Mouse (Mus musculus) MEL (cell line): ENCODE measurements at regions not wholly inside any gene's neighbourhood (a gene's known extent, or its start where the extent isn't known, plus 50 kb on each side); places are given as distances from the start of the nearest gene placed in this dataset.

Experiments used
- DNase-seq: peaks from one replicate; pipeline ENCODE4 v3.0.0; 2011; ENCODE audit warnings: low read depth, low spot score
- H3K27ac ChIP-seq: 2 replicates; pipeline ENCODE4 v1.5.1; 2012; ENCODE audit warnings: low read depth, mild to moderate bottlenecking, control low read depth, low read length, moderate library complexity; ENCODE audit not compliant: control insufficient read depth
- H3K27me3 ChIP-seq, 2 experiments: fragments of 150-350 bp in 1 of 2; sonication (generic) in 1 of 2; 2 replicates each; pipeline ENCODE4 v1.6.1; 2012; ENCODE audit warnings: low read length in 2 of 2, mild to moderate bottlenecking in 2 of 2, improper control_type of control experiment in 1 of 2, moderate library complexity in 1 of 2; ENCODE audit not compliant: insufficient read depth in 2 of 2, control insufficient read depth in 1 of 2
- H3K36me3 ChIP-seq, 2 experiments: 2 replicates each; pipeline ENCODE4 v1.6.1; 2012 to 2014; ENCODE audit warnings: low read length in 2 of 2, improper control_type of control experiment in 1 of 2, inconsistent platforms in 1 of 2, mild to moderate bottlenecking in 1 of 2; ENCODE audit not compliant: insufficient read depth in 2 of 2, control insufficient read depth in 1 of 2
- H3K4me1 ChIP-seq, 2 experiments: fragments of 150-350 bp in 1 of 2; sonication (generic) in 1 of 2; 2 replicates each; pipeline ENCODE4 v1.6.1; 2012; ENCODE audit warnings: low read length in 2 of 2, improper control_type of control experiment in 1 of 2, mild to moderate bottlenecking in 1 of 2; ENCODE audit not compliant: insufficient read depth in 2 of 2, control insufficient read depth in 1 of 2
- H3K4me3 ChIP-seq, 2 experiments: fragments of 150-350 bp in 1 of 2; sonication (generic) in 1 of 2; 2 replicates each; pipeline ENCODE4 v1.5.1; 2012; ENCODE audit warnings: low read depth in 2 of 2, low read length in 2 of 2, mild to moderate bottlenecking in 2 of 2, moderate library complexity in 2 of 2, control low read depth in 1 of 2, improper control_type of control experiment in 1 of 2; ENCODE audit not compliant: control insufficient read depth in 1 of 2, insufficient read depth in 1 of 2
- H3K79me2 ChIP-seq: 2 replicates; pipeline ENCODE4 v1.6.1; 2012; ENCODE audit warnings: mild to moderate bottlenecking, low read length, moderate library complexity; ENCODE audit not compliant: control insufficient read depth, poor library complexity, insufficient read depth
- H3K9ac ChIP-seq: 2 replicates; pipeline ENCODE4 v1.6.1; 2012; ENCODE audit warnings: low read depth, mild to moderate bottlenecking, control low read depth, low read length, moderate library complexity; ENCODE audit not compliant: control insufficient read depth, poor library complexity, severe bottlenecking
- H3K9me3 ChIP-seq: fragments of 150-350 bp; sonication (generic); replicated peaks from 2 replicates; pipeline ENCODE4 v1.6.1; 2012; ENCODE audit warnings: mild to moderate bottlenecking, low read length, improper control_type of control experiment, moderate library complexity; ENCODE audit not compliant: insufficient read depth
- BHLHE40 ChIP-seq: IDR thresholded peaks from 2 replicates; pipeline ENCODE4 v1.6.1; 2012; ENCODE audit warnings: low read depth, mild to moderate bottlenecking, inconsistent platforms, low read length, improper control_type of control experiment, borderline replicate concordance
- CHD1 ChIP-seq: IDR thresholded peaks from 2 replicates; pipeline ENCODE4 v1.6.1; 2012; ENCODE audit warnings: low read depth, mild to moderate bottlenecking, inconsistent platforms, low read length, improper control_type of control experiment
- CHD2 ChIP-seq: IDR thresholded peaks from 2 replicates; pipeline ENCODE4 v1.6.1; 2011; ENCODE audit warnings: low read length, improper control_type of control experiment
- CTCF ChIP-seq, 3 experiments: IDR thresholded peaks in 2 of 3; conservative IDR thresholded peaks in 1 of 3; 2 replicates each; pipeline ENCODE4 v1.5.1; 2011 to 2012; ENCODE audit warnings: low read length in 3 of 3, low read depth in 2 of 3, mild to moderate bottlenecking in 2 of 3, improper control_type of control experiment in 1 of 3, inconsistent platforms in 1 of 3, mixed read lengths in 1 of 3, moderate library complexity in 1 of 3; ENCODE audit not compliant: control insufficient read depth in 1 of 3, insufficient read depth in 1 of 3, poor library complexity in 1 of 3, severe bottlenecking in 1 of 3
- EP300 ChIP-seq, 2 experiments: IDR thresholded peaks; 2 replicates each; pipeline ENCODE4 v1.6.1; 2011; ENCODE audit warnings: improper control_type of control experiment in 2 of 2, low read length in 2 of 2, low read depth in 1 of 2, mild to moderate bottlenecking in 1 of 2
- ETS1 ChIP-seq: IDR thresholded peaks from 2 replicates; pipeline ENCODE4 v1.6.1; 2012; ENCODE audit warnings: low read depth, mild to moderate bottlenecking, inconsistent platforms, low read length, improper control_type of control experiment, moderate library complexity
- GATA1 ChIP-seq: IDR thresholded peaks from 2 replicates; pipeline ENCODE4 v1.6.1; 2011; ENCODE audit warnings: low read depth, low read length, improper control_type of control experiment
- HCFC1 ChIP-seq: IDR thresholded peaks from 2 replicates; pipeline ENCODE4 v1.6.1; 2012; ENCODE audit warnings: low read depth, mild to moderate bottlenecking, inconsistent platforms, low read length, improper control_type of control experiment, moderate library complexity
- JUND ChIP-seq: IDR thresholded peaks from 2 replicates; pipeline ENCODE4 v1.6.1; 2011; ENCODE audit warnings: low read depth, mild to moderate bottlenecking, improper control_type of control experiment, low read length
- KAT2A ChIP-seq: conservative IDR thresholded peaks from 2 replicates; pipeline ENCODE4 v1.6.1; 2012; ENCODE audit warnings: low read depth, low read length, improper control_type of control experiment, inconsistent platforms
- MAX ChIP-seq: IDR thresholded peaks from 2 replicates; pipeline ENCODE4 v1.6.1; 2011; ENCODE audit warnings: low read length, improper control_type of control experiment
- MAZ ChIP-seq: IDR thresholded peaks from 2 replicates; pipeline ENCODE4 v1.6.1; 2012; ENCODE audit warnings: low read depth, mild to moderate bottlenecking, inconsistent platforms, low read length, improper control_type of control experiment
- MEF2A ChIP-seq: IDR thresholded peaks from 2 replicates; pipeline ENCODE4 v1.6.1; 2014; ENCODE audit warnings: low read depth, mild to moderate bottlenecking, inconsistent platforms, low read length, improper control_type of control experiment; ENCODE audit not compliant: poor library complexity, insufficient replicate concordance, severe bottlenecking; ENCODE audit errors: extremely low read depth
- MXI1 ChIP-seq: IDR thresholded peaks from 2 replicates; pipeline ENCODE4 v1.6.1; 2011; ENCODE audit warnings: mild to moderate bottlenecking, low read depth, low read length, improper control_type of control experiment
- MYB ChIP-seq: IDR thresholded peaks from 2 replicates; pipeline ENCODE4 v1.6.1; 2011; ENCODE audit warnings: mild to moderate bottlenecking, low read depth, low read length, improper control_type of control experiment
- MYC ChIP-seq: IDR thresholded peaks from 2 replicates; pipeline ENCODE4 v1.6.1; 2011; ENCODE audit warnings: low read depth, mild to moderate bottlenecking, low read length, improper control_type of control experiment, moderate library complexity
- NELFE ChIP-seq: IDR thresholded peaks from 2 replicates; pipeline ENCODE4 v1.6.1; 2011; ENCODE audit warnings: low read depth, low read length, improper control_type of control experiment
- NRF1 ChIP-seq: IDR thresholded peaks from 2 replicates; pipeline ENCODE4 v1.6.1; 2014; ENCODE audit warnings: low read depth, mild to moderate bottlenecking, inconsistent platforms, low read length, improper control_type of control experiment, moderate library complexity; ENCODE audit not compliant: poor library complexity, insufficient read depth, severe bottlenecking
- POLR2A ChIP-seq, 2 experiments: IDR thresholded peaks; 2 replicates each; pipeline ENCODE4 v1.6.1; 2011 to 2012; ENCODE audit warnings: low read length in 2 of 2, mild to moderate bottlenecking in 2 of 2, control low read depth in 1 of 2, improper control_type of control experiment in 1 of 2, low read depth in 1 of 2, moderate library complexity in 1 of 2; ENCODE audit not compliant: control insufficient read depth in 1 of 2, insufficient read depth in 1 of 2, poor library complexity in 1 of 2
- POLR2AphosphoS2 ChIP-seq: IDR thresholded peaks from 2 replicates; pipeline ENCODE4 v1.6.1; 2011; ENCODE audit warnings: low read length, improper control_type of control experiment
- SIN3A ChIP-seq: IDR thresholded peaks from 2 replicates; pipeline ENCODE4 v1.6.1; 2012; ENCODE audit warnings: low read length, improper control_type of control experiment, inconsistent platforms
- TCF12 ChIP-seq: IDR thresholded peaks from 2 replicates; pipeline ENCODE4 v1.6.1; 2014; ENCODE audit warnings: low read depth, mild to moderate bottlenecking, inconsistent platforms, low read length, improper control_type of control experiment, moderate library complexity
- UBTF ChIP-seq: IDR thresholded peaks from 2 replicates; pipeline ENCODE4 v1.6.1; 2012; ENCODE audit warnings: low read depth, mild to moderate bottlenecking, inconsistent platforms, low read length, improper control_type of control experiment, moderate library complexity, borderline replicate concordance; ENCODE audit not compliant: insufficient read depth
- ZC3H11A ChIP-seq: IDR thresholded peaks from 2 replicates; pipeline ENCODE4 v1.6.1; 2012; ENCODE audit warnings: low read depth, mild to moderate bottlenecking, inconsistent platforms, low read length, improper control_type of control experiment
- ZMIZ1 ChIP-seq: IDR thresholded peaks from 2 replicates; pipeline ENCODE4 v1.6.1; 2012; ENCODE audit warnings: low read depth, mild to moderate bottlenecking, inconsistent platforms, low read length, improper control_type of control experiment, moderate library complexity
- ZNF384 ChIP-seq: IDR thresholded peaks from 2 replicates; pipeline ENCODE4 v1.6.1; 2012; ENCODE audit warnings: low read depth, mild to moderate bottlenecking, inconsistent platforms, low read length, improper control_type of control experiment

DNA sequence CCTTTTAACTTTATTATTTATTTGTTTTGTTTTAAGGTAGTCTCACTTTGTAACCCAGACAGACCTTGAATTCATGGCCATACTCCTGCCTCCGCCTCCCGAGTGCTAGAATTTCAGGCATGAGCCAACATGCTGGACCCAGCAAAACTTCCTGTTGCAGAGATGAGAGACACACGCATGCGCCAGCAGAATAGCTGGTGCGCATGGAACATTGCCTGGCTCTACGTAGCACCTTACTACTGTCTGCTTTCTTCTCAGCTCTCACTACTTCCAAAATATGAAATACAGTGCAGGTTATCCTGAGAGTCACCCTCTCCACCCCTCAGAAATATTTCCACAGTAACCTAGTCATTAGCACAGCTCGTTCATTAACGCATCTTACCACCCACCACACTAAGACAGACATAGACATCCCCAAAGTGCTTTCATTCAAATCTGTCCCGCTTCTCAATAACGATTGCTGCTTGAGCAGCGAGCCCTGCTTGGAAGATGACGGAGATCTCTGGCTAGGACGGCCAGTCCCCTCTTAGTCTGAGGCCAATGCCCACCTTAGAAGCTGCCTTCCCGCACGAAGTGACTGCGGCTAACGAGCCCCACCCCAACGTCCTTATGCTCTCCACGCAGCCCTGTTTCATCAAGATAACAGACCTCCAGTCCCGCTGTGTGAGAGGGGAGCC, 127.5 kb upstream of the Zfp706 start:
- H3K9ac ChIP-seq: no peak overlapping the region
- no peak overlapping the region for H3K4me3 ChIP-seq
- no peaks in the 10 kb centered on the region; a peak in 1 of 4 replicates for H3K27me3 ChIP-seq
- H3K4me1 ChIP-seq: no peaks in the 10 kb centered on the region
- no peaks in the 10 kb centered on the region for H3K36me3 ChIP-seq
- H3K9me3 ChIP-seq: no peaks in the 10 kb centered on the region
- no peaks in the 10 kb centered on the region for H3K79me2 ChIP-seq
- DNase-seq: no peak
- H3K27ac ChIP-seq: no peak overlapping the region
- TF ChIP-seq MEF2A: no peak
- no peak for TF ChIP-seq UBTF
- TF ChIP-seq MYC: no peak
- TF ChIP-seq POLR2A (IDR thresholded peaks at IDR 0.05; ENCODE audit: control insufficient read depth in 1 of 2, insufficient read depth in 1 of 2, low read depth in 1 of 2, low read length in 2 of 2, poor library complexity in 1 of 2): no peak
- TF ChIP-seq JUND: no peak
- no peak for TF ChIP-seq CTCF (IDR thresholded peaks at IDR 0.05 in 2 of 3, conservative IDR thresholded peaks at IDR 0.05 in 1 of 3; ENCODE audit: control insufficient read depth in 1 of 3, insufficient read depth in 1 of 3, low read depth in 2 of 3, low read length in 3 of 3, poor library complexity in 1 of 3, severe bottlenecking in 1 of 3)
- TF ChIP-seq TCF12: no peak
- no peak for TF ChIP-seq MAX
- no peak for TF ChIP-seq MAZ
- no peak for TF ChIP-seq MXI1
- TF ChIP-seq BHLHE40: no peak
- TF ChIP-seq ETS1: no peak
- TF ChIP-seq ZMIZ1: no peak

DNA sequence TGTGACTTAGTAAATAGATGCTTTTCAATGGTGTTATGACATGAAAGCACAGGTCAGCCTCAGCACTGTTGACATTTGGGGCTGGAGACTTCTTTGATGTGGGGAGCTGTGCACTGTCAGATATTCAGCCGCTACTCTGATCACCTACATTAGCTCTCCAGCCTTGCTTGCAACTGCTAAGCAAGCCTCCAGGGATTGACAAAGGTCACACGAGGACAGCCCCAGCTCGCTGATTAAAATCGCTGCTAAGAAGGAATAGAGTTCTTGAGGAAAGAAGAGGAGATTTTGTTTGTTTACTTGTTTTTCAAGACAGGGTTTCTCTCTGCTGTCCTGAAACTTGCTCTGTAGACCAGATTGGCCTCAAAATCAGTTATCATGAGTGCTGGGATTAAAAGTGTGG, 126.8 kb upstream of the Zfp706 start:
- Histone ChIP-seq H3K79me2 (no peaks in the 10 kb centered on the region), H3K27ac (no peak overlapping the region), H3K9ac (no peak overlapping the region), H3K36me3 (no peaks in the 10 kb centered on the region), H3K4me1 (no peaks in the 10 kb centered on the region), H3K27me3 (no peaks in the 10 kb centered on the region; a peak in 1 of 4 replicates), H3K9me3 (no peaks in the 10 kb centered on the region), H3K4me3 (no peak overlapping the region)
- TF ChIP-seq POLR2AphosphoS2 (no peak), MXI1 (no peak), MEF2A (no peak), SIN3A (no peak), ZNF384 (no peak), UBTF (no peak), JUND (no peak), MYB (no peak), HCFC1 (no peak), CHD1 (no peak), NRF1 (no peak), POLR2A (IDR thresholded peaks at IDR 0.05; ENCODE audit: control insufficient read depth in 1 of 2, insufficient read depth in 1 of 2, low read depth in 1 of 2, low read length in 2 of 2, poor library complexity in 1 of 2) (no peak), GATA1 (no peak), NELFE (no peak), EP300 (IDR thresholded peaks at IDR 0.05; ENCODE audit: low read depth in 1 of 2, low read length in 2 of 2) (no peak), ZC3H11A (no peak), ETS1 (no peak), KAT2A (no peak), CHD2 (no peak)
- DNase-seq: no peak
